Mouse (Mus musculus) MEL (cell line): Measurements from ENCODE around the gene Rps26.

Source experiments
- CTCF ChIP-seq, 3 experiments: IDR thresholded peaks in 2 of 3; conservative IDR thresholded peaks in 1 of 3; 2 replicates each; pipeline ENCODE4 v1.5.1; 2011 to 2012; ENCODE audit warnings: low read length in 3 of 3, low read depth in 2 of 3, mild to moderate bottlenecking in 2 of 3, improper control_type of control experiment in 1 of 3, inconsistent platforms in 1 of 3, mixed read lengths in 1 of 3, moderate library complexity in 1 of 3; ENCODE audit not compliant: control insufficient read depth in 1 of 3, insufficient read depth in 1 of 3, poor library complexity in 1 of 3, severe bottlenecking in 1 of 3
- E2F4 ChIP-seq: IDR thresholded peaks from 2 replicates; pipeline ENCODE4 v1.6.1; 2011; ENCODE audit warnings: low read depth, low read length, improper control_type of control experiment, borderline replicate concordance
- EP300 ChIP-seq, 2 experiments: IDR thresholded peaks; 2 replicates each; pipeline ENCODE4 v1.6.1; 2011; ENCODE audit warnings: improper control_type of control experiment in 2 of 2, low read length in 2 of 2, low read depth in 1 of 2, mild to moderate bottlenecking in 1 of 2
- MAX ChIP-seq: IDR thresholded peaks from 2 replicates; pipeline ENCODE4 v1.6.1; 2011; ENCODE audit warnings: low read length, improper control_type of control experiment
- MXI1 ChIP-seq: IDR thresholded peaks from 2 replicates; pipeline ENCODE4 v1.6.1; 2011; ENCODE audit warnings: mild to moderate bottlenecking, low read depth, low read length, improper control_type of control experiment
- POLR2A ChIP-seq, 2 experiments: IDR thresholded peaks; 2 replicates each; pipeline ENCODE4 v1.6.1; 2011 to 2012; ENCODE audit warnings: low read length in 2 of 2, mild to moderate bottlenecking in 2 of 2, control low read depth in 1 of 2, improper control_type of control experiment in 1 of 2, low read depth in 1 of 2, moderate library complexity in 1 of 2; ENCODE audit not compliant: control insufficient read depth in 1 of 2, insufficient read depth in 1 of 2, poor library complexity in 1 of 2
- ZC3H11A ChIP-seq: IDR thresholded peaks from 2 replicates; pipeline ENCODE4 v1.6.1; 2012; ENCODE audit warnings: low read depth, mild to moderate bottlenecking, inconsistent platforms, low read length, improper control_type of control experiment

DNA sequence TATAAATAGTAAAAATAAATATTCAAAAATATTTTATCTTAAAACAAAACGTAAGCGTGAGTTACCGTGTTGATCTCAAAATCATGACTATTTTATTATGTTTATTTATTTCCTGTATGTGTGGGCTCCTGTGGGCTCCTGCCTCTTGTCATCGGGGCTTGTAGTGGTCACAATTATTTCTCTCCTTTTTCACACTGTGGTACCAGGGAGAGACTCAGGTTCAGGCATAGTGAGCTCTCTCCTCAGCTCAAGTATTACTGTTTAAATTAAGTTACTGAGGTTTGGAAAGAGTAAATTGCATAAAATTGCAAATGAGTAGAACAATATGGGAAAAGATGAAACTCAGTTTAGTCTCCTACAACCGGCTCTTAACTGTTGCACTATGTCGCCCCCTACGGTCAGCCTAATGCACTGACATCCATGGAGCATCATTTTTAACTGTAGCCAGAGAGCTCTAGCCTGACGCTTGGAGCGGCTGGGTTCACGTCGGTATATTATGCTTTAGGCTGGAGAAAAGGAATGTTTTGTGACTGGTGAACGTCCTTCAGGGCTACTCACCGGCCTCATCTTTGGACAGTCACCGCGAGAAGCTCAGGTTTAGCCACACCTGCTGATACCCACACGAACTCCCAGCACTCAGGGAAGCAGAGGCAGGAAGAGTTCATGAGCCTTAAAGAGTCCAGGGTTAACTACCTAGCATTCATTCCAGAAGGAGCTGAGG, 14.0 kb downstream of the Rps26 start:
- TF ChIP-seq EP300 (IDR thresholded peaks at IDR 0.05; ENCODE audit: low read depth in 1 of 2, low read length in 2 of 2) = no peak
- peak; percentile 54; the same call in 1 of the 2 replicates for TF ChIP-seq ZC3H11A
- peak; percentile 81 to 96 (median 93) for TF ChIP-seq CTCF (IDR thresholded peaks at IDR 0.05 in 2 of 3, conservative IDR thresholded peaks at IDR 0.05 in 1 of 3; ENCODE audit: control insufficient read depth in 1 of 3, insufficient read depth in 1 of 3, low read depth in 2 of 3, low read length in 3 of 3, poor library complexity in 1 of 3, severe bottlenecking in 1 of 3)
- TF ChIP-seq MAX = no peak
- no peak for TF ChIP-seq POLR2A (IDR thresholded peaks at IDR 0.05; ENCODE audit: control insufficient read depth in 1 of 2, insufficient read depth in 1 of 2, low read depth in 1 of 2, low read length in 2 of 2, poor library complexity in 1 of 2)
- TF ChIP-seq MXI1 = peak; percentile 13; the same call in 1 of the 2 replicates
- no peak for TF ChIP-seq E2F4
